Mouse (Mus musculus): ENCODE results near the gene Plk5. TPM values are rescaled to one million over a fixed set of nuclear protein-coding genes. Genes with fewer than 3 reads are reported as not detected.
A peak's percentile ranks its signal among the peaks of the same experiment; 100 is the strongest.

Plk5 gene
- polyA plus RNA-seq, 1 experiment from 2014 or later = 2.9 TPM

- under 1% methylated on average over 34 of the region's 34 CpGs for WGBS
- H3K9ac ChIP-seq (replicated peaks; ENCODE audit: low read length) = peak within 1 kb of the TSS; percentile 58
- H3K27ac ChIP-seq (replicated peaks; ENCODE audit: low read depth, low read length) = peak within 1 kb of the TSS; percentile 70
- H3K4me1 ChIP-seq (ENCODE audit: control insufficient read depth, insufficient read depth, low read length) = peaks cover 18% of the 10 kb centered on the region
- H3K9me3 ChIP-seq (ENCODE audit: control insufficient read depth, low read length) = no peaks in the 10 kb centered on the region
- H3K27me3 ChIP-seq (ENCODE audit: control insufficient read depth, insufficient read depth, low read length) = no peaks in the 10 kb centered on the region
- ATAC-seq (ENCODE audit: low FRiP score, low TSS enrichment) = peak; percentile 46; the same call in 1 of the 2 replicates
- H3K4me2 ChIP-seq (ENCODE audit: low read length) = peak within 1 kb of the TSS; percentile 97
- H3K36me3 ChIP-seq (ENCODE audit: control insufficient read depth, insufficient read depth, low read length) = peaks cover 37% of the 10 kb centered on the region
- H3K4me3 ChIP-seq (replicated peaks; ENCODE audit: low read depth, low read length) = peak within 1 kb of the TSS; percentile 69
- DNase-seq = peak; percentile 96
These were observed 35.9 kb upstream of the Plk5 start, which contains the start of gene 2310011J03Rik for GRCm38 (mm10) chr10:80320340-80320760. TSS of gene 2310011J03Rik (minus strand) at chr10:80320537.

GRCm38 (mm10) chr10:80321014-80321669 lies 35.1 kb upstream of the Plk5 start:
- WGBS = 81% methylated on average over 6 of the region's 6 CpGs
- no peak for DNase-seq
- H3K36me3 ChIP-seq (ENCODE audit: control insufficient read depth, insufficient read depth, low read length) = peaks cover 29% of the 10 kb centered on the region
- H3K27me3 ChIP-seq (ENCODE audit: control insufficient read depth, insufficient read depth, low read length) = no peaks in the 10 kb centered on the region
- no peak for ATAC-seq (ENCODE audit: low FRiP score, low TSS enrichment)
- H3K4me2 ChIP-seq (ENCODE audit: low read length) = no peak overlapping the region
- H3K9ac ChIP-seq (replicated peaks; ENCODE audit: low read length) = no peak overlapping the region
- H3K9me3 ChIP-seq (ENCODE audit: control insufficient read depth, low read length) = no peaks in the 10 kb centered on the region
- peaks cover 18% of the 10 kb centered on the region for H3K4me1 ChIP-seq (ENCODE audit: control insufficient read depth, insufficient read depth, low read length)
- no peak overlapping the region for H3K27ac ChIP-seq (replicated peaks; ENCODE audit: low read depth, low read length)
- no peak overlapping the region for H3K4me3 ChIP-seq (replicated peaks; ENCODE audit: low read depth, low read length)

GRCm38 (mm10) chr10:80321670-80322581 lies 34.3 kb upstream of the Plk5 start:
- Histone ChIP-seq H3K9ac (replicated peaks; ENCODE audit: low read length) (no peak overlapping the region), H3K4me2 (ENCODE audit: low read length) (no peak overlapping the region), H3K36me3 (ENCODE audit: control insufficient read depth, insufficient read depth, low read length) (peaks cover 21% of the 10 kb centered on the region), H3K9me3 (ENCODE audit: control insufficient read depth, low read length) (no peaks in the 10 kb centered on the region), H3K4me1 (ENCODE audit: control insufficient read depth, insufficient read depth, low read length) (peaks cover 18% of the 10 kb centered on the region), H3K27me3 (ENCODE audit: control insufficient read depth, insufficient read depth, low read length) (no peaks in the 10 kb centered on the region), H3K27ac (replicated peaks; ENCODE audit: low read depth, low read length) (no peak overlapping the region), H3K4me3 (replicated peaks; ENCODE audit: low read depth, low read length) (no peak overlapping the region)
- no peak for DNase-seq
- 94% methylated on average over 21 of the region's 21 CpGs for WGBS
- no peak for ATAC-seq (ENCODE audit: low FRiP score, low TSS enrichment)

- H3K4me2 ChIP-seq (ENCODE audit: low read length) = peak overlapping the region; percentile 81
- DNase-seq (no peak), ATAC-seq (ENCODE audit: low FRiP score, low TSS enrichment) (no peak)
- H3K9ac ChIP-seq (replicated peaks; ENCODE audit: low read length) = peak overlapping the region; percentile 54
- H3K4me3 ChIP-seq (replicated peaks; ENCODE audit: low read depth, low read length) = peak overlapping the region; percentile 38
- no peaks in the 10 kb centered on the region for H3K27me3 ChIP-seq (ENCODE audit: control insufficient read depth, insufficient read depth, low read length)
- H3K4me1 ChIP-seq (ENCODE audit: control insufficient read depth, insufficient read depth, low read length) = peaks cover 18% of the 10 kb centered on the region
- H3K9me3 ChIP-seq (ENCODE audit: control insufficient read depth, low read length) = no peaks in the 10 kb centered on the region
- H3K36me3 ChIP-seq (ENCODE audit: control insufficient read depth, insufficient read depth, low read length) = peaks cover 12% of the 10 kb centered on the region
- H3K27ac ChIP-seq (replicated peaks; ENCODE audit: low read depth, low read length) = no peak overlapping the region
- WGBS = 4% methylated on average over 28 of the region's 28 CpGs
These were observed 33.4 kb upstream of the Plk5 start for GRCm38 (mm10) chr10:80322811-80323211.

GRCm38 (mm10) chr10:80323261-80324119 lies 32.8 kb upstream of the Plk5 start:
- Histone ChIP-seq H3K4me3 (replicated peaks; ENCODE audit: low read depth, low read length) (peak overlapping the region; percentile 38), H3K4me1 (ENCODE audit: control insufficient read depth, insufficient read depth, low read length) (peaks cover 18% of the 10 kb centered on the region), H3K27ac (replicated peaks; ENCODE audit: low read depth, low read length) (no peak overlapping the region), H3K27me3 (ENCODE audit: control insufficient read depth, insufficient read depth, low read length) (no peaks in the 10 kb centered on the region), H3K36me3 (ENCODE audit: control insufficient read depth, insufficient read depth, low read length) (peaks cover 5% of the 10 kb centered on the region; the same call in 1 of the 2 replicates), H3K4me2 (ENCODE audit: low read length) (peak overlapping the region; percentile 81), H3K9ac (replicated peaks; ENCODE audit: low read length) (peak overlapping the region; percentile 54), H3K9me3 (ENCODE audit: control insufficient read depth, low read length) (no peaks in the 10 kb centered on the region)
- ATAC-seq (ENCODE audit: low FRiP score, low TSS enrichment) (peak; percentile 32; the same call in 1 of the 2 replicates), DNase-seq (no peak)
- WGBS = 2% methylated on average over 46 of the region's 46 CpGs

GRCm38 (mm10) chr10:80324120-80325037 lies 31.9 kb upstream of the Plk5 start:
- H3K36me3 ChIP-seq (ENCODE audit: control insufficient read depth, insufficient read depth, low read length) = no peaks in the 10 kb centered on the region
- H3K4me1 ChIP-seq (ENCODE audit: control insufficient read depth, insufficient read depth, low read length) = peaks cover 22% of the 10 kb centered on the region
- no peak overlapping the region for H3K27ac ChIP-seq (replicated peaks; ENCODE audit: low read depth, low read length)
- no peak for ATAC-seq (ENCODE audit: low FRiP score, low TSS enrichment)
- H3K4me3 ChIP-seq (replicated peaks; ENCODE audit: low read depth, low read length) = no peak overlapping the region
- H3K27me3 ChIP-seq (ENCODE audit: control insufficient read depth, insufficient read depth, low read length) = no peaks in the 10 kb centered on the region
- no peak overlapping the region for H3K9ac ChIP-seq (replicated peaks; ENCODE audit: low read length)
- no peaks in the 10 kb centered on the region for H3K9me3 ChIP-seq (ENCODE audit: control insufficient read depth, low read length)
- 77% methylated on average over 17 of the region's 17 CpGs for WGBS
- H3K4me2 ChIP-seq (ENCODE audit: low read length) = peak overlapping the region; percentile 81
- no peak for DNase-seq

GRCm38 (mm10) chr10:80325045-80325444 lies 31.2 kb upstream of the Plk5 start:
- no peak overlapping the region for H3K9ac ChIP-seq (replicated peaks; ENCODE audit: low read length)
- H3K9me3 ChIP-seq (ENCODE audit: control insufficient read depth, low read length) = no peaks in the 10 kb centered on the region
- DNase-seq (no peak), ATAC-seq (ENCODE audit: low FRiP score, low TSS enrichment) (no peak)
- H3K36me3 ChIP-seq (ENCODE audit: control insufficient read depth, insufficient read depth, low read length) = no peaks in the 10 kb centered on the region
- no peaks in the 10 kb centered on the region for H3K27me3 ChIP-seq (ENCODE audit: control insufficient read depth, insufficient read depth, low read length)
- H3K27ac ChIP-seq (replicated peaks; ENCODE audit: low read depth, low read length) = no peak overlapping the region
- 83% methylated on average over 21 of the region's 21 CpGs for WGBS
- peaks cover 19% of the 10 kb centered on the region for H3K4me1 ChIP-seq (ENCODE audit: control insufficient read depth, insufficient read depth, low read length)
- H3K4me3 ChIP-seq (replicated peaks; ENCODE audit: low read depth, low read length) = no peak overlapping the region
- no peak overlapping the region for H3K4me2 ChIP-seq (ENCODE audit: low read length)
